Mouse (Mus musculus) urinary bladder, postnatal 4 days (tissue): Measurements from ENCODE around the gene Arhgef3.

Source experiments
- DNase-seq, 2 experiments: peaks; one replicate each; pipeline ENCODE4 v3.0.0; 2021 to 2022; ENCODE audit warnings: low spot score in 2 of 2

Gene Arhgef3

DNA sequence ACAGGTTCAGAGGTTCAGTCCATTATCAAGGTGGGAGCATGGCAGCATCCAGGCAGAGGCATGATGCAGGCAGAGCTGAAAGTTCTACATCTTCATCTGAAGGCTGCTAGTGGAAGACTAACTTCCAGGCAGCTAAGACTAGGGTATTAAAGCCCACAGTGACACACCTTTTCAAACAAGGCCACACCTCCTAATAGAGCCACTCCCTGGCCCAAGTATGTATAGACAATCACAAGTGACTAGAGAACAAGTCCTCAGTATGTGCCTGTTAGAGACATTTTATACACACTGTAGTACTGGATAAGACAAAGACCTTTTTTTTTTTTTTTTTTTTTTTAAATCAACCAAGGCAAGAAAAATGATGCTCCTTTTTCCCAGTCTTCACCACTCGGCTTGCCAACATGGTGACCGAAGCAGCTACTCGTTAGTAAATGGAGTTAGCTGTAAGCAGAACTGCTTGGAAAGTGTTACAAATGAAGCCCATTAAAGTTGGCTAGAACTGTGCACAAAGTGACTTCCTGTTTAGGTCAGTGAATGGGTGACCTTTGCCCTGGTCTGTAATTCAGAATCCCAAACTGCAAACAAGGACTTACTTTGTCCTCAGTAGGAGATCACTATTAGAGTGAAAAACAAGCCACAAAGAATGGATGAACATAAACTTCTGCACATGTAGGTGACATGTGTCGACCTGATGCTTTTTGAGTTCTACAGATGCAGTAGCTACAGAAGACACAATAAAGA lies 229.7 kb downstream of the Arhgef3 start:
- DNase-seq: no peak

DNA sequence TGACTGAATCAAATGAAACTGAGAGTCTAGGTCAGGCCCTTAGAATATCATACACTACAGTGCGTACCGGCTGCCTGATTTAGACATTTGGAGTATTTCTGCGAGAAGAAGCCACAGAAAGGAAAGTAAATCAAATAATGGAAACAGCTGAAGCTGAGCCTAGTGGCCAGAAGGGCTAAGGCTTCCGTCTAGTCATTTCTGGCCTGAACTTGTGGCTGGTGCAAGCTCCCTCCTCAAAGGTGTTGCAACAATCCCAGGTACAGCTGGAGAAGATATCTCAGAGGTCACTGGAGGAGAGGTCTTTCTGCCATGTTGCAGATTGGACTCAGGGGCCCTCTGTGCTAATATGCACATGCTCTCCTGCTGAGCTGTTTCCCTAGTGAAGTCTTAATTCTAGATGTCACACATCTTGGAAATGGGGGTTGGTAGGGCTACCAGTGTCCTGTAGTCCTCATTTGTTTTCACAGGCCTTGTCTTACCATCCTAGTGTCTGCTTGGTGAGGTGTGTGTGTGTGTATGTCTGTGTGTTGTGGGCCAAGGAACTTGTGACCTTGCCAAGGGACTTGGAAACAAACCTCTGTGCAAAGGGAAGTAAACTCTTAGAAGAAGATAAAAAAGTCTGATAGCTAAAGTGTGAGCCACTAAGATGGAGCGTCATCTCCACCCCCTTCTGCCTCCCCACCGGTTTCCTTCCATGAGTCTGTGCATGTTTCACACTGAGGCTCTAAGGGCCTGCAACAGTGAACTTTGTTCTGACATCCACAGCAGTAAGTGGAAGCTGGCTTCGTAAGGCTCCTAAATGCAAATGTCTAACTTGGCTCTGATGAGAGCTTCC lies 230.6 kb downstream of the Arhgef3 start:
- DNase-seq: no peak

DNA sequence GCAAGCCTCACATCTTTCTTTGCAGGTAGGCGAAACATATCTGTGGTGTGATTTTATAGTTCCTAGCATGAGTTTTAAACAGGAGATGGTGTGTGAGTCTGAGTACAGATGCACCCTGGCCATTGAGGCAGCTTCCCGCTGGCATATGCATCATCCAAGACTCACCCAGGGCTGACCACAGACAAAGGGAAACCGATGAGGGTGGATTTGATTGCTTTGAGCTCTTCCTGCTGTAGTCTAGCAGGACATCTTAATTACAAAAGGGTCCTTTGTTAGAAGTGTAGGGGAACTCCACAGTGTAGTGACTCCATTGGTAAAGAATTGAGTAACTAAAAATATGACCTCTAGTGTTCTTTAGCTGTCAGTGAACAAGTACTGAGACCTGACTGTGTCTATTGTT lies 232.5 kb downstream of the Arhgef3 start:
- DNase-seq: no peak

DNA sequence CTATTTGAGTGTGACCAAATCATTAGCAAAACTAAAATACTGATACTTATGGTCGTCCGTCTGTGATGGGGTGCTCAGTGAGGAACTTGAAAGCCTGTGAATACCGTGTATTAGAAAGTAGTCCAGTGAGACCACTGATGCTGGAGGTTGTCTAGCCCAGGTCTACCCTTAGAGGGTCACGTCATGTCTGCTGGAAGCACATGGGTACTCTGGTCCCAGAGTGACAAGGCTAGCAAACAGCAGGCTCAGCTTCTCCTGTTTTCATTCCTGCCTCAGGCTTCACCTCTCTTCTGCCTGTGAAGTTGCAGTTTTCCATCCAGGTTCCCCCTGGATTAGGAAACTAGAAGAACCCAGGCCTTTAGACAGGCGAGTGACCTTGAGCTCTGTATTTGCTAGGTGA lies 233.0 kb downstream of the Arhgef3 start:
- no peak for DNase-seq

DNA sequence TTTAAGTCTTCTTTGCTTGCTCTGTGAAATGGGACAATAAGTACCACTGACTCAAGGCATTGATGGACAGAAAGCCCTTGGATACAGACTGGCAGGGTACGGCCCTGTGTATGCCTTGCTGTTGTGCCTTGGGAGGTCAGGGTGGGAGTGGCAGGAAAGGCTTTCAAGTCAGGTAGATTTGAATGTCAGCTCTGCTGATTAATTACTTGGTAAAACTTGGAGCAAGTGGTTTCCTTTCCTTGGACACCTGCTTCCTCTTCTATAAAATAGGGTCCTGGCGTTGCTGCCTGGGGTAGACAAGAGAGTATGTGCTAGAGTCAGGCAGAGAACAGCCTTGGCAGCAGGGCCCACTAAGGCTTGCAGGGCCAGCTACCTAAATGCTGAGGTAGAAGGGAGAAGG lies 233.4 kb downstream of the Arhgef3 start:
- no peak for DNase-seq

- DNase-seq: no peak
Observed at GRCm38 (mm10) chr14:27348656-27349055, 234.0 kb downstream of the Arhgef3 start.

- DNase-seq: no peak
Observed at GRCm38 (mm10) chr14:27349120-27349519, 234.4 kb downstream of the Arhgef3 start.

- no peak for DNase-seq
Observed at GRCm38 (mm10) chr14:27349828-27350729, 235.4 kb downstream of the Arhgef3 start.

DNA sequence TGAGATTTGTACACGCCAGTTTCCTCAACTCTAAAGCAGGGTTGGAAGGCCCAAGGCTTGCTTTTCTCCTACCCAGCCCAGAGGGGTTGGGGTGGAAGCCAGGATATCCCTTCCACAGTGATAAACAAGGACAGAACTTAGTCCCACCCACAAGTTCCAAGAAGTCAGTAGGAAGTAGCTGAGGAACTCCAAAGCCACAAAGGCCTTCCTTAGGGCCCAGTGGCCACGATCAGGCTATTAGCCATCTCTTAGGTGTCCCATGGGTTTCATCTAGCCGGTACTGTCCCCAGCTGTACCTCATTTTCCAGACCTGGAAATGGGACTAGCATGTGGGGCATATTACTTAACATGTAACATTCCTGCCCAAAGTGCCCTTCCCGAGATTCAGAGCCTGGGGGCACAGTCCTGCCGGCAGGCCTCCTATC lies 236.4 kb downstream of the Arhgef3 start:
- DNase-seq: no peak

GRCm38 (mm10) chr14:27351476-27352079 lies 236.9 kb downstream of the Arhgef3 start:
- DNase-seq: no peak

DNA sequence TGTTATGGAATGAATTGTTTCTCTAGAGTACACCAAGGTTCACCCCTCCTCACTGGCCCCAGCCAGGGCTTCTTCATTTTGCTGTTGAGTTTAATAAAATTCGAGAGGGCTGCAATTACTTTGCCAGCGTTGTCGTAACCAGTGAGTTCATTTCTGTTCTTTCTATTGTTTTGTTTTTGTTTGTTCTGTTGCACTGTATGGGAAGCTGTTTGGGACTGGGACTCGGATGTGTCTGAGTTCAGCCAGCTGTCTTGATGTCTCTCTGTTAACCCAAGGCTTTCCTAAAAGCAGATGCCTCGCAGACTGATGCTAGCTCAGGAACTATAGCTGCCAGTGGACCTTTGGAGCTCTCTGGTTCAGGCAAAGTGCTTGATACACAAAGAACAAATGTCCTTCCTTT lies 237.8 kb downstream of the Arhgef3 start:
- DNase-seq: no peak

DNA sequence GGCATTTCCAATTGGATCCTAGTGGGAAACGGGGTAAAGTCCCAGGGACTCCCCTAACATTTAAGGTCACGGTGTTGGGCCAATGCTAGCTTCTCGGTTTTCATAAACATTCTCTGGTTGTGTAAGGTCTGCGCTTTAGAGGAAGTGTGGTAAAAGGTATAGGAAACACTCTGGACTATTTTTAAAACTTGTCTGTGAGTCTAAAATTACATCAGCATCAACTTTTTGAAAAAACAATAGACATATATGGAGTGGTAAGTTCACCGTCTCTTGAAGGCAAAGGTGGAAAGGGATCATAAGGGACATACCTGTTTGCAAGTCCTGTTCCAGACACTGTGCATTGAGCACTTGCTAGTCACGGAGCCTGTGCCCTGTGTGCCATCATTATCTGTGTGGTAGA lies 240.5 kb downstream of the Arhgef3 start:
- no peak for DNase-seq

- no peak for DNase-seq
Observed at GRCm38 (mm10) chr14:27355937-27356336, 241.2 kb downstream of the Arhgef3 start.

DNA sequence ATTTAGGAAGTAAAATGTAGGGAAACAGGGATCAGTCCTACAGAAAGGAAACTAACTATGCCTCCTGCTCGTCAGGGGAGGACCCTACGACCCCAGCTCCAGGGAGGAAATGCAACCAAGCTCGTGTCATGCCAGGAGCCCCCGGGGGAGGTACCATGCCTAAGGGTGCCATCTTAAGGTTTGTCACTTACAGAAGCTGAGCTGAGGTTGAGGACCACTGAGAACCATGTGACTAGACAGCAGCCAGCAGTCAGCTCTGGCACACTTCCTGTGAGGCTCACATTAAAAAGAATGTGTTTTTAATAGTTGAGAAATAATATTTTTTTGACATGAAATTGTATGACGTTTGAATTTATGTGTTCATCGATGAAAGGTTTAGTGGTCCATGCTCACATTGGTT lies 242.4 kb downstream of the Arhgef3 start:
- DNase-seq: no peak

DNA sequence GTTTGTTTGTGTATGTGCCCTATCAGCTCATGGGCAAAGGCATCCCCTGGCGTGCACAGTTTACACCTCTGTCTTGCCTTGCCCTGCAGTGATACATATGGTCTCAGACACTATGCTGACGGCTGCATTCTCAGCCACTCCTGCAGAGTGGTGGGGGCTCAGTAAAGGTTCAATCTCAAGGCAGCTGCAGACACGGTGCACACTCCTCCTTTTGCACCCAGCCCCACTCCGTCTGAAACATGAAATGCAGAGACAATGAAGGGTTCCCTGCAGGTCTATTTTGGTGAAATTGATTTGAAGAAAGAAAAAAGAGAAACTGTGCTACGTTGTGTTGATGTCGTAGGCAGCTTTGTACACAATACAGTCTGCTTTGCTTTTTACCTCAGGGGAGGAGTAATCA lies 243.5 kb downstream of the Arhgef3 start:
- DNase-seq: no peak

- DNase-seq: no peak
Observed at GRCm38 (mm10) chr14:27360849-27361248, 246.2 kb downstream of the Arhgef3 start.

DNA sequence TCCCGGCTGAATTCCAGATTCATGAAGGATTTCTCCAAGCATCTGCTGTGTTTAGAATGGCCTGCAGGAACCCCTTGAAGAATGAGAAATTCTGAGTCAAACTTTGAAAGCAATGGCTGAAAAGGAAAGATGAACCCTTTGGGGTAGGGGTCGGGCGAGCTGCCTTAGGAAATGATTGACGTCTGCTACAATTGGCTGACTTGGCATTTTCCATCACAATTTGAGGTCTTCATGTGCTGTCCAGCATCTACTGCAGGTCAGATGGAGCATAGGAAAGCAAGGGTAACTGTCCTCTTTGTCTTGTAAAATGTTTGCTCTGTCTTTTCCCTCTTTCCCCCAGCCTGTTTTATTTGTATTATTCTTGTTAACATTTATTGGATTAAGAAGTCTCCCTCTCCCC lies 246.8 kb downstream of the Arhgef3 start:
- no peak for DNase-seq

- no peak for DNase-seq
Observed at GRCm38 (mm10) chr14:27364668-27365257, 250.1 kb downstream of the Arhgef3 start.

- no peak for DNase-seq
Observed at GRCm38 (mm10) chr14:27367117-27367711, 252.5 kb downstream of the Arhgef3 start.

- DNase-seq: no peak
Observed at GRCm38 (mm10) chr14:27368619-27369018, 253.9 kb downstream of the Arhgef3 start.

GRCm38 (mm10) chr14:27369503-27369902 lies 254.8 kb downstream of the Arhgef3 start:
- DNase-seq: no peak
